Mouse (Mus musculus): ENCODE data around the gene Traf6.

DNA sequence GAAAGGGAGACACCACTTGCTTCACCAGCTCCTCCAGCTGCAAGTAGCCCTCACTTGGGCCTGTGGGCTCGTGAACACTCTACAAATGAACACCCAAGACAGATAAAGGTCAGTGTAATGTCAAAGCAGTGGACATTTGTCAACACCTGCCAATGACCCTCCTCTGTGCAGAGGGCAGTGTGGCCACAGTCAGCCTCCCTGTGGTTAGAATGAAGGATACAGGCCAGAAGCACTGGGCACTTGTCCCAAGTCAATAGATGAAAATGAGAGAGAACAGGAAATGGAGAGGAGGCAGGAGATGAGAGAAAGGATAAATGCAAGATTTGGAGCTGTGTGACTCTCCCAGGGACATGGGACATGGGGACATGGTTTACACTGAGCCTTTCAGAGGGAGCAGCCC lies 51.2 kb downstream of the Traf6 start:
- no peak for TF ChIP-seq CTCF (IDR thresholded peaks at IDR 0.05; ENCODE audit: low read depth, low read length)
- no peak for TF ChIP-seq POLR2A (IDR thresholded peaks at IDR 0.05; ENCODE audit: insufficient read depth, low read length)
- TF ChIP-seq EP300 (IDR thresholded peaks at IDR 0.05; ENCODE audit: insufficient read depth, low read depth, low read length), result no peak
